Mouse (Mus musculus) T-cell, adult 2 months (primary cell): ENCODE measurements at regions not wholly inside any gene's neighbourhood (a gene's known extent, or its start where the extent isn't known, plus 50 kb on each side); places are given as distances from the start of the nearest gene placed in this dataset.

ENCODE experiments used
- DNase-seq: peaks from one replicate; pipeline ENCODE4 v3.0.0; 2022; ENCODE audit warnings: low spot score

GRCm38 (mm10) chr4:131014301-131015081, 70.3 kb downstream of the Matn1 start:
- DNase-seq = no peak

DNA sequence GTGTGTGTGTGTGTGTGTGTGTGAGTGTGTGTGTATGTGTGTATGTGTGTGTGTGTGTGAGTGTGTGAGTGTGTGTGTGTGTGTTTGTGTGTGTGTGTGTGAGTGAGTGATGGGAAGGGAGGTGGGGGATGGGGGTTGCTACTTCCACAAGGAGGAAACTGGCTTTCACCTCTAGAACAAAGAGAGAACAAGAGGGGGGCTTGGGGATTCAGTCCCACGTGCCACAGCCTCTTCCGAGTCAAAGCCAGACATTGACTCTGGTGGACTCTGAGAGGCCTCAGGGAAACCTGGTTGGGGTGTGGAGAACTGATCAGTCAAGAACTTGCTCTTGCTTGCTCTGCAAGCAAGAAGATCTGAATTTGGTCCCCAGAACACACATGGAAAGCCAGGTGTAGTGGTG, 71.0 kb downstream of the Matn1 start:
- DNase-seq = no peak

DNA sequence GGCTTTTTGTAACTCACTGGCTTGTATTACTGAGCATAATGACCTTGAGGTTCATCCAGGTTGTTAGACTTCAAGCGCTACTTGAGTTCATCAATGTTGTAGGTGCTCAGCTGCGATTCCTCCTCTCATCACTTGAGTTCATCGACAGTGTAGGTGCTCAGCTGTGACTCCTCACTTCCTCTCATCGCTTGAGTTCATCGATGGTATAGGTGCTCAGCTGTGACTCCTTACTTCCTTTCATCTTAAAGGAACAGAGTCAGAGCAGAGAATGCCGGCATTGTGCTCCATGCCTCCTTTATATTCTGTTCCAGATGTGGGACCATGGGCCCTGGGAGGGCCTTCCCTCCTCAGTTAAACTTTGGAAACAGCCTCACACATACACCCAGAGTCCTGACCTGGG, 79.4 kb downstream of the Matn1 start:
- DNase-seq = no peak

- DNase-seq = no peak
Measured at GRCm38 (mm10) chr4:131036292-131036691, 92.1 kb downstream of the Matn1 start.

DNA sequence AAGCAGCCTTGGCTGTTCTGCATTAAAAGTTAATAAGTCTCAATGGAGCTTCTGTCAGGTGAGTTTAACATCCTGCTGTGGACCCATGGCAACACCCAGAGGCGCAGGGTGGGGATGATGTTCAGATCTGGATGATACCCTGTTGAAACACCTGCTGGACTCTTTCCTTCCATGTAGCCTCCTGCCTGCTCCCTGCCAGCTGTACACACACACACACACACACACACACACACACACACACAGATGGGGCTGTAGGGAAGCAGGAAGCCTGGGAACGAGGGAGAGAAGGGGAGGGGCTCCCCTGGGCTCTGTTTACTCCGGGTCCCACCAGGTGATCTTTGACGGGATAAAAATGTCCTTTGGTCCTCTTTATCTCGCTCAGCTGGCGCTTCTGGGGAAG, 93.0 kb downstream of the Matn1 start:
- DNase-seq = no peak

DNA sequence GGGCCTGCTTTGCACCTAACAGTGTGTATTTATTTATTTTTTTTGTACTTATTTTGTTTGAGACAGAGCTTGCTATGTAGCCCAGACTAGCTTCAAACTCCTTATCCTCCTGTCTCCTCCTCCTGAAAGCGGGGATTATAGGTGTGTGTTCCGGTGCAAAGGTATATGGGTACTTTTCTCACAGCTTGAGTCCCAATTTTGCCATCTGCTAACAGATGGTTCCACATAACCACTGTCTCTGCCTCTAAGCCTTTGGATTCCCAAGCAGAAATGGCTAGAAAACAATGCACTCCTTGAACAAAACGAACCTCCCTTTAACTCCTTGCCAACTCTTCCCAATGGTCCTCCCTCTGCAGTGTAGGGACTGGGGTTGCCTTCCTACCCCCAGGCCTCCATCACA, 95.5 kb downstream of the Matn1 start:
- DNase-seq = no peak

- no peak for DNase-seq
Measured at GRCm38 (mm10) chr4:131041210-131041609, 97.0 kb downstream of the Matn1 start.

GRCm38 (mm10) chr4:131046101-131046500, 101.9 kb downstream of the Matn1 start:
- no peak for DNase-seq

DNA sequence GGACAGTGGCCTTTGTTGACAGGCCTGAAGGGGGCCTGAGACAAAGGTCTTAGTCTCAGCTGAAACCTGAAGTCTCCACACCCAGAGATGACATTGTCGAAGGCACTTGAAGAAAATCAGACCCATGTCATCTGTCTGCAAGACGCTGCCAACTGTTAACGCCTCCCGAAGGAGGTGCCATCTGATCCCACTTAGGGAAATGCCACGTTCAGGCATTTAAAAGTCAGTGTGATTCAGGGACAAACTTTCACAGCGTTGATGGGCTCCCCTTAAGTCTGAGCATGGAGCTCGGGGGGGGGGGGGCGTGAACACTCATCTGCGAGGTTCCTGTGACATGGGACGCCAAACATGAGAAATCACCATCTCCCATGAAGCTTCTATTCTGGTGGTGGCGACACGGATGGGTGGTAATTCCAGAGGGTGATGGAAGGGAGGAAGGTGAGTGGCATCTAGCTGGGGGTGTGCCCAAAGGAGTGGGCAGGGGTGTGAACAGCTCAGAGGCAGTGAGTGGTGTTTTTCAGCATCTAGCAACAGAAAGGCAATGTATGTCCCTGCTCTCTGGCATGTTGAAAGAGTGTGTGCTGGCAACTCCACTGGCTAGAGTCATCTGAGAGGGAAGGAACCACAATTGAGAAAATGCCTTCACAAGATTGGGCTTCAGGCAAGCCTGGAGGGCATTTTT, 102.9 kb downstream of the Matn1 start:
- DNase-seq = no peak

DNA sequence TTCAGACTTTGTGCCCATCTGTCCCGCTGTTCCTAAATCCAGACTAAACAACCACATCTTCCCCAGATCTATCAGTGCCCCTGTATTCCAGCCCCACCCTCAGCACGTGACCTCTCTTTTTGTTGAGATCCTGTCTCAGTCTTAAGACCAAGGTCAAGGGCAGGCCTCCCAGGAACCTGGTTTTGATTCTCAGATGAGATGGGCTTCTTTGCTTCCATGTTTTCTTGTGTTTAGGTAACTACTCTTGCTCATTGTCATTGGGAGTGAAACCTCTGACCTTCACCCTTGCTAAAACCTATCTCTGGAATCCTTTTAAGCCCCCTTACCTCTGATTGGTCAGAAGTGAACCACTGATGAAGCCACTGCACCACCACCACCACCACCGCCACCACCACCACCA, 112.1 kb downstream of the Matn1 start:
- no peak for DNase-seq

GRCm38 (mm10) chr4:131059572-131059971, 115.4 kb downstream of the Matn1 start:
- no peak for DNase-seq

GRCm38 (mm10) chr4:131060191-131060680, 116.1 kb downstream of the Matn1 start:
- no peak for DNase-seq

DNA sequence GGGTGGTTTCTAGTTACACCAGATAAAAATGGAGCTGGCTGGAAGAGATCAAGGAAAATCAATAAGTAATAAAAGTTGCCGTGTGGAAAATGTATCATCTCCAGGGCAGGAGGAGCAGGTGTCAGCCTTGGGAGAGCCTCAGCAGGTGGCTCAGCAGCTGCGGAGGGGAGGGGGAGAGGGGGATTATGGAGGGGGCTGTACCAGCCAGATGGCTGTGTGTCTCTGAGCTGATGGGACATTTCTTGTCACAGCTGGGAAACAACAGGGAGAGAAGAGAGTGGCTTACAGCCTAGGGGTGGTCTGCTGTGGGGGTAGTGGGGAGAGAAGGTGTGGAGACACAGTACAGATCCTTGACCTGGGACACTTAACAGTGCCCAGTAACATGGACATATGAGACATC, 116.5 kb downstream of the Matn1 start:
- no peak for DNase-seq

DNA sequence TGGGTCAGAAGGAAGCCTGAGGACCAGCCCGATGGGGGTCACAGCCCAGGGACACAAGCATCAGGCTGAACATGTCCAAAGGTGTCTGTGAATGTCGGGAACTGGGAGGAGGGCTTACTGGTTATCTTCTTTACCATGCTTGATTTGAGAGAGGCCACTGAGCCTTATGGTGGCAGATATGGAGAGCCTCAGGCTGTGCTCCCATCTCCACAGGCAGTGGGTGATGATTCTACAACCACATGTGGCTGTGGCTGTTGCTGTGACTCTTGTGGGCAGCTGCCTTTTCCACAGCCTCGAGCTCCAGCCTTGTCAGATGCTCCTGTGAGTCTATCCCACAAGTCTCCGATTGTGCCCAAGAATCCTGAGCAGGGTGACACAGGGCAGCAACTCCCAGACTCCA, 118.4 kb downstream of the Matn1 start:
- no peak for DNase-seq

DNA sequence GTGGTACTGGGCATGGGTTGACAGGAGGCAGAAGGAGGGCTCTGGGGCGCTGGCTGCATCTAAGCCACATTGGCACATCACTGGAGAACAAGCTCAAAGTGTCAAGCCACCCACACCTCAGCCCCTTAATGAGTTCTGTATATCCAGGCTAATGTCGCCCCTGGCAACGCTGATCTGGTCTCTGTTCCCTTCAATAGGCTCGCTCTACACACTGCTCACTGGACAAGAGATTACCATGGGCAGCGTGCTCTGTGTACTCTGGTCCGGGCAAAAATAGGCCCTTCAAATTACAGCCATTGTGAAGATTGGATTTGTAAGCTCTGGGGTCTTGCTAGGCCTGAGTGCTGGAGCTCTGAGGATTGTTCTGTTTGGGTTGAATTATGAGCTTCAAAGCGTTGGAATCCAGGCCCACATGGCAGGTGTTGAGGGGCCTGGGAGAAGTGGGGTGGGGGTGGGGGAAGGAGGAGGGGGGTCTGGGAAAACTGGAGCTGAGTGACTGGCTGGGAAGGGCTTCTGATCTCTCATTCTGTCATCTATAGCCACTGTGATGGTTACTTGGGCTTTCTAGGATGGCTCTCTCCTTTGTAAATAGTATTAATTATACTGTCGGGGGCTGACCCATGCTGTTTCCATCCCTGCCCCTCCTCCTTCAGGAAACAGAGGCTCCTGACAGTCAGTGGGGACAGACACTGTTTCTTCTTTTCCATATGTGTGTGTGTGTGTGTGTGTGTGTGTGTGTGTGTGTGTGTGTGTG, 122.2 kb downstream of the Matn1 start:
- DNase-seq = no peak

- no peak for DNase-seq
Measured at GRCm38 (mm10) chr4:131070566-131070965, 126.4 kb downstream of the Matn1 start.

DNA sequence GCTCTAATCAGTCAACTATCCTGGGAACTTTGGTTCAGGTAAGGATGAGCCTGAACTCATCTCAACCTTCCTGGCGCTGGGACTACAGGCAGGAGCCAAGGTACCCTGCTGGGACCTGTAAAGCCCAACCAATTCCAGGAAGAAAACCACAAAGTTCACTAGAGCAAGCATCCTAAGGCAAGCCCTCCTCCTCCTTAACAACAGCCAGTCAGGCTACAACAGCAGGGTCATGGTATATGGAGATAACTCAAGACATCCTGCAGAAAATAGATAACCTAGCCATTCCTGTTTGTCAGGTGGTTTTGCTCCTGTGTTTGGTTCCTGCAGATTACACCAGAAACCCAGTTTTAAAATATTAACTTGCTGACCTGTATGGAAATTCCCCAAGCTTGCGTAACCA, 128.4 kb downstream of the Matn1 start:
- no peak for DNase-seq

- no peak for DNase-seq
Measured at GRCm38 (mm10) chr4:131073420-131073819, 129.2 kb downstream of the Matn1 start.

GRCm38 (mm10) chr4:131075326-131075932, 131.2 kb downstream of the Matn1 start:
- DNase-seq = no peak

GRCm38 (mm10) chr4:131076628-131077027, 132.4 kb downstream of the Matn1 start:
- DNase-seq = no peak

- no peak for DNase-seq
Measured at GRCm38 (mm10) chr4:131080113-131080512, 135.9 kb downstream of the Matn1 start.

DNA sequence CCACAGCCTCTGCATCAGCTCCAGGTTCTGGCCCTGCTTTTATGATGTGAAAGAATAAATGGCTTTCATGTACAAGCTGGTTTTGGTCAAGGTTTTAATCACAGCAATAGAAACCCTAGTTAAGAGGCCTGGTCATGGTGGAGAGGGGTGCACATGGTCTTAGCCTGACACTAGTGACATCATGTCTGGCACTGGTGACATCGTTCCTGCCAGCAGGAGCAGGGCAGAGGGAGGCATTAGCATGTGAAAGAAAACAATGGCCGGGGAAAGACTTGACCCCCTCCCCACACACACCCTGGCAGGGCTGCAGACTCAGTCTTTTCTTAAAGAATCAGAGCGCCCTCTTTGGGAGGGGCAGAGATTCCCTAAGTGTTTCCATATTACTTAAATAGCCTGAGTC, 139.2 kb downstream of the Matn1 start:
- DNase-seq = no peak
